Mouse (Mus musculus): ENCODE measurements around the gene Glis3.

Glis3 gene

DNA sequence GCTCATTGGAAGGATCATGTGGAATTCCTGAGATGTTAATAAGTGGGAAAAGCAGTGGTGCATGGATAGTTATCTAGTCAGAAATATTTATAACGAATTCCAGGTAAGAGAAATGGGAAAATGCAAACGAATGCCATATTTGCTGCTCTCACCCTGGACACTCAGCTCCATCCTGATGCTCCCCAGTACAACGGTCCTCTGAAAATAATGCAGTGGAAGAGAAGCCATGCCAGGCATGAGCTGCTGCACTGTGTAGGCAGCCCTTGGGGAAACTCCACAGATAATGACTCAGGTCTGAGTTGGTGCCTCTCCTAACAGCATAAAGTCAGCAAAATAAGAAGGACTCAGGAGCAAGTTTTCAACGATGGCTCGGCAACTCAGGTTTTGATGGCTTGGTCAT, 433.7 kb downstream of the Glis3 start:
- DNase-seq (ENCODE audit: low read depth): no peak

DNA sequence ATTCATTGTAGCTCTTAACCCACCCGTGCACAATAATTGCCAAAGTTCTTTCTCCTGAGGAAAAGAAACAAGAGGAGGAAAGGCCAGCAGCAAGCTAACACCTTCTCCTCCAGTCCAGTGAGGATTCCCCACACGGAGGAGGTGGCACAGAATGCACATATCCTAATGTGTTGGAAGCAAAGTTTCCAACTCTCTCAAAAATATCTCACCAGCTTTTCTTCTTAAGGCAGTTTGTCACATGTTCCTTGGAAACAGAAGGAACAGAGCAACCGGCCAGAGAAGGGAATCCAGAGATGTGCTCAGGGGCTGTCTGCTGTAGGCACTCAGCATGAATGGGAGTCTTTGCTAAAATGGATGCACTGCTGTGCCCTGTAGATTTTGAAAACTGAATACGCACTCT, 441.8 kb downstream of the Glis3 start:
- DNase-seq (ENCODE audit: low read depth): no peak

DNA sequence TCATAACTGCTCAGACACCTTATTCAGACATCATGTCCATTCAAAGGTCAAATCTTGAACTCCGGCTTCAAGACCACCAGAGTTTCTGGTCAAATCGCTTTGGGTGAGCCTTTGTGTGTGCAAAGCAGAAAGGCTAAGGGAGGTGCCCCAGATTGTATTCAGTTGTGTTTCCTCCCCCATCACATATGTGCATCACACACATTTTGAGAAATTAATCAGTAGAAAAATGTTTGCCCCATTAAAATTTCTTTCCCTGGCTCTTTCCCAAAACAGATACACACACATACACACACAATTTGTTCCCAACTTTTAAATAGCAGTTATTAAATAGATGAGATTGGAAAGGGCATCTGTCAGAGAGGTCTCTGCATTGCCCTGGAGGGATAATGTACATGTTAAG, 442.3 kb downstream of the Glis3 start:
- DNase-seq (ENCODE audit: low read depth): no peak

DNA sequence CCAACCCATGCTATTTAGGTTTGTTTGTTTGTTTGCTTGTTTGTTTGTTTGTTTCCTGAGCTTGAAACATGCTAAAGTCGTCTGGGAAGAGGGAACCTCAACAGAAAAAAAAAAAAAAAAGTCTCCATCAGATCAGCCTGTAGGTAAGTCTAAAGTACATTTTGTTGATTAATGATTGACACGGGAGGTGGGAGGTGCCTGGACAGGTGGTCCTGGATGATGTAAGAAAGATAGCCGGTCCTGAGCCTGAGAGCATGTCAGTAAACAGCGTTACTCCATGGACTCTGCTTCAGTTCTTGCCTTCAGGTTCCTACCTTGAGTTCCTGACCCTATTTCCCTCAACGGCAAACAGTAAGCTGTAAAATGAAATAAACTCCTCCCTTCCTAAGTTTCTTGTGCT, 444.3 kb downstream of the Glis3 start:
- no peak for DNase-seq (ENCODE audit: low read depth)

DNA sequence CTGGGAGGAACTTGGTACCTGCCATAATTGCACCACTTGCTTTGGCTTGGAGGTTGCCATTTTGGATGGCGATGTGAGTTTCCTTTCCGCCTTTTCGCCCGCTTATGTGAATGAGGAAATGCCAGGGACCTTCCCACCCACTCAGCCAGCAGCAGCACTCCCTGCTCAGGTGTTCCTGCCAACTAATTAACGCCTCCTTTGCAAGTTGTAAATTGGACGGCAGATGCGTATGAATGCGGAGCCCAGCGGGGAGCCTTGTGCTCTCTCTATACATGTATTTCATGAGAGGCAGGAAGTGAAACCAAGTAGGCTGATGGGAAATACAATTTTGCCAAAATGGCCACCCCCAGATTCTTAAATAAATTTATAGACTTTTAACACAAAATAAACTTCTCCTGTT, 444.8 kb downstream of the Glis3 start:
- DNase-seq (ENCODE audit: low read depth): no peak

DNA sequence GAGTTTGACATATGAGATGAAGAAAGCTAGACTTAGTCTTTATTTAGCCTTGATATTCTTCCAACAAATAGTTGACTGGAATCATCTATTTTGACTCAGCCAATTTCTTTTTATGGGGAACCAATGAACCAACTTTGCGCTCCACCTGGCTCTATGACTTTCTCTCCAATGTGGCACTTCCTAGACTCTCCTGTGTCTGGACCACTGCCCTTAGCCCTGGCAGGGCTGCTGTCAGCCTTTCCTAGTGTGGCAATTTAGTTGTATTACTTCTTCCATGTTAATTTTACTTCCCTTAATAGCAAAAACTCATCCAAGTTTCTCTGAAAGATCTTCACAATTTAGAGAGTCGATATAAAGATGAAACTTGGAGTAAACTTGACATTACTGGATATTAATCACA, 445.2 kb downstream of the Glis3 start:
- no peak for DNase-seq (ENCODE audit: low read depth)

DNA sequence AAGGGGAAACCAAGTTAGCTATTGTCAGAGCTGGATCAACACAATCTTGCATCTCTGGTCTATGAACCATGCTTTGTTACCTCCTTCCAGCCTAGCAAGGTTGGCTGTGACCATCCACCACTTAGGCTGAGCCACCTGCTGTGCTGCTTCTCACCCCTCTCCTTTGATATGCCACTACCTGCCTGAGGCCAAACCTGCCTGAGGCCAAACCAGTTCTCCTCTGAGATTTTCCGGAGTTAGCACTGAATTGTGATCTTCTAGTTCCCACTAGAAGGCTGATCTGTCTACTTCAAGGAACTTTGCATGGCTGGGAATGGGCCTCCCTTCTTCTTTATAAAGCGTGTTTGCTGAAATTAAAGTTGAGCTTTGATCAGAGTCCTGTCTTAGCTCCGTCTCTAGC, 448.4 kb downstream of the Glis3 start:
- DNase-seq (ENCODE audit: low read depth): no peak

DNA sequence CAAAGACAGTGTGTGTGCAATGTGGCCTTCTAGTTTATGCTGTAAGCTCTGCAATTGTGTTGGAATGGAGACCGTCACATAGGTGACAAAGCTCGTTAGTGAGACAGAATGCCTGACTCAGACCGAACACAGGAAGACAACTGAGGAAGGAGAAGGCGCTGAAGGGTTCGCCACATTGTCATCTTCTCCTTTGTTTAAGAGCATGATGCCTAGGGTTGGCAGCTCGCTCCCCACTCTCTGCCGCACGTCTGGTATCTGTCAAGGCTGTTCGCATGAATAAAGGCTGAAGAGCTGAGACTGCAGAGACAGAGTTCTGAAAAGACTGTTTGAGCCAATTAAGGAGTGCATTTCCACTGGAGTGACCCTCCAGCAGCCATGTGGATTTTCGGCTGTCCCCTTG, 452.4 kb downstream of the Glis3 start:
- DNase-seq (ENCODE audit: low read depth): no peak

DNA sequence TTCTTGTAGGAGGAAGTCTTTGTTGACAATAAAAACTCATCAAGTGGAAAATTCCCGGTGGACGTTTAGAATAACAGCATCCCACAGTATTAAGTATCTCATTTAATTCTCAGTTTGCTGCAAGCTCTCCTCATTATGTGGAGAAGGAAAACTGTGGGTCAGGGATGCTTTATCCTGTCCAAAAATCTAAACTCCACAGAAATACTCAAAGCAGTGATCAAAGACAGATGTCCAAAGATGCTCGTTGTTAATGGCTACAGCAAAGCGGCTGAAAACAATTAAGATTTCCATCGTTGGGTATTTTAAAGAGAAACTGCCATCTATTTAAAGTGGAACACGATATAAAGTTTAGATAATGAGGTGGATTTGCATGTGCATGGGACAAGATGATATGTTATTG, 454.2 kb downstream of the Glis3 start:
- no peak for DNase-seq (ENCODE audit: low read depth)

DNA sequence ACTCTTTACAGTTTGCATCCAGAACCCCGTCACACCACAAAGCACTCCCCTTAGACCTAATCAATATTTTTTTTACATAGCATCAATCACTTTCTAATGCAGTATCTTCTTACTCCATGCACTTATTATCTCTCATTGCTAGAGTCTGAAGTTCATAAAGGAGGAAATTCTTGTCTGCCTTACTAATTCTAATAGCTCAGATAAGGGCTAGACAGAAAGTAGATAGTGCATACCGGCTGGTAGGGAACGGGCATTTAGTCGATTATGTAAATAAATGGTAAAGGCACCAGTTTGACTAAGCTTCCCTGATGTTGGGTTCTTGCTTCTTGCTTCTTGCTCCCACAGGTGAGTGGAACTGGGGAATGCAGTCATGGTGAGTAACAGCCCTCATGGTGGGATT, 468.2 kb downstream of the Glis3 start:
- no peak for DNase-seq (ENCODE audit: low read depth)
